Mouse (Mus musculus) lung, adult 2 months (tissue): ENCODE data around the gene Gpank1. TPM values are rescaled to one million over a fixed set of nuclear protein-coding genes. Genes with fewer than 3 reads are reported as not detected.
A peak's percentile ranks its signal among the peaks of the same experiment; 100 is the strongest.

Experiments used
- DNase-seq: peaks from one replicate; pipeline ENCODE4 v3.0.0; 2022
- H3K4me1 ChIP-seq: fragments of 200-500 bp; 2 replicates; pipeline ENCODE4 v1.6.1; 2011; ENCODE audit warnings: low read length; ENCODE audit not compliant: control insufficient read depth, insufficient read depth
- H3K4me3 ChIP-seq: fragments of 200-500 bp; replicated peaks from 2 replicates; pipeline ENCODE3; 2011; ENCODE audit warnings: low read depth, mild to moderate bottlenecking, control low read depth, low read length; ENCODE audit errors: extremely low read depth
- CTCF ChIP-seq: fragments of 200-500 bp; IDR thresholded peaks from 2 replicates; pipeline ENCODE4 v1.5.1; 2011; ENCODE audit warnings: mild to moderate bottlenecking, low read length, control low read depth; ENCODE audit not compliant: insufficient read depth
- POLR2A ChIP-seq: fragments of 200-500 bp; IDR thresholded peaks from 2 replicates; pipeline ENCODE4 v1.6.1; 2011; ENCODE audit warnings: low read depth, mild to moderate bottlenecking, control low read depth, low read length, borderline replicate concordance; ENCODE audit errors: extremely low read depth
- WGBS: fragments of 180-500 bp; shearing (Covaris S2); methylation state at CpG from one replicate; pipeline ENCODE4 v1.1.7; 2018; 5-methylcytosine and 5-hydroxymethylcytosine counted together
- polyA plus RNA-seq: library from polyadenylated mRNA; depleted of rRNA; stranded (reverse); fragments of >200 nt; gene quantifications from 2 replicates; pipeline ENCODE4 v1.2.3, GENCODE M21; 2012

The Gpank1 gene
- polyA plus RNA-seq, 1 experiment, result 21.9 TPM

- no peak for TF ChIP-seq POLR2A
- no peak for TF ChIP-seq CTCF
- no peak overlapping the region for H3K4me3 ChIP-seq
- WGBS, result 82% methylated on average over 33 of the region's 33 CpGs
- no peak for DNase-seq
- H3K4me1 ChIP-seq, result peaks cover 3% of the 10 kb centered on the region
Measured at GRCm38 (mm10) chr17:35156461-35157200, 35.4 kb downstream of the Gpank1 start.

- Histone ChIP-seq H3K4me1 (peaks cover 8% of the 10 kb centered on the region), H3K4me3 (no peak overlapping the region)
- TF ChIP-seq CTCF (no peak), POLR2A (no peak)
- DNase-seq, result no peak
- 87% methylated on average over 8 of the region's 8 CpGs for WGBS
Measured at GRCm38 (mm10) chr17:35157254-35157653, 36.0 kb downstream of the Gpank1 start.

GRCm38 (mm10) chr17:35157661-35158175, 36.5 kb downstream of the Gpank1 start:
- WGBS, result 93% methylated on average over 8 of the region's 8 CpGs
- DNase-seq, result no peak
- Histone ChIP-seq H3K4me1 (peaks cover 13% of the 10 kb centered on the region), H3K4me3 (no peak overlapping the region)
- TF ChIP-seq POLR2A (no peak), CTCF (no peak)

- 90% methylated on average over 16 of the region's 16 CpGs for WGBS
- Histone ChIP-seq H3K4me3 (no peak overlapping the region), H3K4me1 (peaks cover 18% of the 10 kb centered on the region)
- TF ChIP-seq CTCF (no peak), POLR2A (no peak)
- DNase-seq, result no peak
Measured at GRCm38 (mm10) chr17:35158850-35159593, 37.8 kb downstream of the Gpank1 start.

GRCm38 (mm10) chr17:35159638-35160037, 38.4 kb downstream of the Gpank1 start:
- DNase-seq, result no peak
- 86% methylated on average over 7 of the region's 7 CpGs for WGBS
- H3K4me3 ChIP-seq, result no peak overlapping the region
- peaks cover 18% of the 10 kb centered on the region for H3K4me1 ChIP-seq
- TF ChIP-seq POLR2A, result no peak
- TF ChIP-seq CTCF, result no peak

GRCm38 (mm10) chr17:35161421-35161820, 40.2 kb downstream of the Gpank1 start:
- TF ChIP-seq POLR2A, result no peak
- TF ChIP-seq CTCF, result no peak
- H3K4me1 ChIP-seq, result peaks cover 23% of the 10 kb centered on the region
- 58% methylated on average over 11 of the region's 11 CpGs for WGBS
- H3K4me3 ChIP-seq, result no peak overlapping the region
- DNase-seq, result no peak

- DNase-seq, result no peak
- Histone ChIP-seq H3K4me3 (no peak overlapping the region), H3K4me1 (peaks cover 23% of the 10 kb centered on the region)
- WGBS, result 44% methylated on average over 14 of the region's 14 CpGs
- TF ChIP-seq POLR2A (no peak), CTCF (no peak)
Measured at GRCm38 (mm10) chr17:35162121-35162520, 40.9 kb downstream of the Gpank1 start.

GRCm38 (mm10) chr17:35162730-35163129, 41.5 kb downstream of the Gpank1 start:
- Histone ChIP-seq H3K4me1 (peaks cover 23% of the 10 kb centered on the region), H3K4me3 (peak overlapping the region; percentile 42)
- DNase-seq, result peak; percentile 54
- WGBS, result 11% methylated on average over 12 of the region's 12 CpGs
- no peak for TF ChIP-seq CTCF
- no peak for TF ChIP-seq POLR2A

GRCm38 (mm10) chr17:35163326-35164081, 42.2 kb downstream of the Gpank1 start:
- TF ChIP-seq POLR2A, result no peak
- no peak for TF ChIP-seq CTCF
- DNase-seq, result no peak
- WGBS, result 4% methylated on average over 8 of the region's 8 CpGs
- H3K4me1 ChIP-seq, result peaks cover 23% of the 10 kb centered on the region
- peak overlapping the region; percentile 92 for H3K4me3 ChIP-seq

- peaks cover 23% of the 10 kb centered on the region for H3K4me1 ChIP-seq
- peak overlapping the region; percentile 92 for H3K4me3 ChIP-seq
- TF ChIP-seq CTCF (no peak), POLR2A (no peak)
- no peak for DNase-seq
- WGBS, result under 1% methylated on average over 27 of the region's 28 CpGs
Measured at GRCm38 (mm10) chr17:35164218-35164567, 42.9 kb downstream of the Gpank1 start.
